Mouse (Mus musculus) liver, postnatal 0 days (tissue): Measurements from ENCODE around the gene Ppp1r35. TPM values are rescaled to one million over a fixed set of nuclear protein-coding genes. Genes with fewer than 3 reads are reported as not detected.
A peak's percentile ranks its signal among the peaks of the same experiment; 100 is the strongest.

Experiments used
- ATAC-seq: fragments of 200-750 bp; cut with Nextera tagmentation; 2 replicates; pipeline ENCODE4 v1.8.0; 2017; ENCODE audit warnings: mild to moderate bottlenecking, moderate library complexity
- DNase-seq: peaks from one replicate; pipeline ENCODE4 v3.0.0-alpha.2; 2016
- H3K27ac ChIP-seq: fragments of 300-500 bp; sonication (generic); 2 replicates; pipeline ENCODE4 v1.5.1; 2014; ENCODE audit warnings: antibody characterized with exemption, moderate library complexity, mild to moderate bottlenecking, low read depth
- H3K27me3 ChIP-seq: fragments of 300-500 bp; sonication (generic); 2 replicates; pipeline ENCODE4 v1.6.1; 2014; ENCODE audit warnings: low read length, control low read depth, mixed read lengths; ENCODE audit not compliant: insufficient read depth
- H3K36me3 ChIP-seq: fragments of 300-500 bp; sonication (generic); replicated peaks from 2 replicates; pipeline ENCODE4 v1.6.1; 2014; ENCODE audit warnings: mild to moderate bottlenecking, control low read depth, low read length, moderate library complexity, mixed read lengths; ENCODE audit not compliant: insufficient read depth
- H3K4me1 ChIP-seq: fragments of 300-500 bp; sonication (generic); 2 replicates; pipeline ENCODE4 v1.6.1; 2014; ENCODE audit warnings: antibody characterized with exemption, mild to moderate bottlenecking, control low read depth; ENCODE audit not compliant: insufficient read depth
- H3K4me2 ChIP-seq: fragments of 300-500 bp; sonication (generic); 2 replicates; pipeline ENCODE4 v1.6.1; 2014; ENCODE audit warnings: low read depth, mild to moderate bottlenecking, low read length, moderate library complexity, mixed read lengths
- H3K4me3 ChIP-seq: fragments of 300-500 bp; sonication (generic); 2 replicates; pipeline ENCODE4 v1.5.1; 2014; ENCODE audit warnings: low read depth, low read length
- H3K9ac ChIP-seq: fragments of 300-500 bp; sonication (generic); replicated peaks from 2 replicates; pipeline ENCODE4 v1.6.1; 2014; ENCODE audit warnings: mild to moderate bottlenecking, moderate library complexity
- H3K9me3 ChIP-seq: fragments of 300-500 bp; sonication (generic); 2 replicates; pipeline ENCODE4 v1.6.1; 2016; ENCODE audit warnings: mild to moderate bottlenecking, control low read depth, low read length, mixed read lengths
- CTCF ChIP-seq: sonication (generic); IDR thresholded peaks from 2 replicates; pipeline ENCODE4 v1.5.1; 2016; ENCODE audit warnings: antibody characterized with exemption, low read depth
- EP300 ChIP-seq: IDR thresholded peaks from 2 replicates; pipeline ENCODE4 v1.6.1; 2016; ENCODE audit warnings: antibody characterized with exemption, low read depth, mild to moderate bottlenecking
- WGBS: fragments of 180-500 bp; shearing (Covaris S2); extraction: QIAGEN DNeasy Blood & Tissue Kit; methylation state at CpG from one replicate; pipeline ENCODE4 v1.1.7; 2014; ENCODE audit not compliant: insufficient replicate concordance; 5-methylcytosine and 5-hydroxymethylcytosine counted together
- polyA plus RNA-seq: library from polyadenylated mRNA; unstranded; fragments of >200 nt; fragmentation: Nextera tagmentation; extraction: Ambion mirVana; gene quantifications from 2 replicates; pipeline ENCODE4 v1.2.1, GENCODE M21; 2015

Gene Ppp1r35
- polyA plus RNA-seq, 1 experiment from 2014 or later, result 13.4 TPM

DNA sequence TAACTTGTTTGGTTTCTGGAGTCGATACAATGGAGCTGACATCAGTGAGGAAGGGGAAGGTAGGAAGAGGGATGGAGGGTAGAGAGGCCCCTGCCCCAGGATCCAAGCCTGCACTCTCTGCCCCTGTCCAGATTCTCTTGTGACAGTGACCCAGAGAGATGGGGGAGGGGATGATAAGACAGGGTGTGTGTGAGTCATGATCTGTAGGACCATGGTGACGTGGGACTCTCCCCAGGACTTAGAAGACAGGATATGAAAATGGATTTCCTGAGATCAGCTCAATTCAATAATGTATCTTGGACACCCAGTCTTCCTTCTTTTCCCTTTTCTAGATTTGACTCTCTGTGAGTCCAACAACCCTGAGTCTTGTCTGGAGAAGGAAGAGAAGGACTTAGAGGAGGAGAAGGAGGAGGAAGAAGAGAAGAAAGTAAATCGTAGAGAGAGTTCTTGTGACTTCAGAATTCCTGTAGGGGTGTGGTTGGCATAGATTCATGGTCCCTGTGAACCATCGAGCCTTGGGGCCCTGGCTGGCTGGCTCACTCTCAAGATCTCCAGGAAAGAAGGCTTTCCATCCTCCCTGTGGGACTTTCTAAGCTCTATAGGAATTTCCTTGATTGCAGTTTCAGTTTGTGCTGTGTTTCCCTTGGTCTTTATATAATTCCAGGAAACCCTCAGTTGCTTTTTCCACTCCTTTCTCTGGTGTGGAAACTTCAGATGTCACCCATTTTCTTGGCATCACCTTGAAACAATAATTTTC, 39.0 kb downstream of the Ppp1r35 start:
- Histone ChIP-seq H3K27me3 (no peaks in the 10 kb centered on the region), H3K9ac (no peak overlapping the region), H3K9me3 (no peaks in the 10 kb centered on the region), H3K4me2 (no peak overlapping the region), H3K27ac (peak overlapping the region; percentile 34; the same call in 1 of the 2 replicates), H3K4me3 (no peak overlapping the region), H3K4me1 (no peaks in the 10 kb centered on the region), H3K36me3 (no peaks in the 10 kb centered on the region)
- 53% methylated on average over 4 of the region's 4 CpGs for WGBS
- ATAC-seq, result peak; percentile 48; the same call in 1 of the 2 replicates
- no peak for DNase-seq
- TF ChIP-seq EP300, result no peak
- no peak for TF ChIP-seq CTCF

DNA sequence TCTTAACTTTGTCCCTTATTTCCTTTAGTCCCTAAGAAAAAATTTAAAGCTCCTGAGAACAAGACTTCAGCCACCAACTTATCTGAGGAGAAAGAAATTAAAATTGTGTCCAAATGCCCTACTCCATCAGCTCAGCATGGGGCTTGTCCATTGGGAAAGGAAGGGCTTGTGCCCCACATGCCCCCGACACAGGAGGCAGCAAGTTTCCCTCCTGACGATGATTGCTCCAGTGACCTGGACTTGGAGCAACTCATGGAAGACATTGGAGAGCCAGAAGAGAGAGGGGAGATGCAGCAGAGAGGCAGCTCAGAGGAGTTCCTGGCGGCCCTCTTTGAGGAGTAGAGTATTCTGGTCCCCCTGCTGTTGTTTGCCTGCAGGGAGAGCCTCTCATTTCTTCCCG, 43.5 kb downstream of the Ppp1r35 start:
- Histone ChIP-seq H3K4me2 (no peak overlapping the region), H3K9me3 (no peaks in the 10 kb centered on the region), H3K9ac (no peak overlapping the region), H3K27me3 (no peaks in the 10 kb centered on the region), H3K4me1 (no peaks in the 10 kb centered on the region; the same call in none of the 2 replicates), H3K4me3 (no peak overlapping the region), H3K27ac (no peak overlapping the region), H3K36me3 (no peaks in the 10 kb centered on the region)
- no peak for ATAC-seq
- no peak for TF ChIP-seq EP300
- TF ChIP-seq CTCF, result no peak
- 72% methylated on average over 4 of the region's 4 CpGs for WGBS
- DNase-seq, result no peak

GRCm38 (mm10) chr5:137822602-137823001, 44.0 kb downstream of the Ppp1r35 start:
- Histone ChIP-seq H3K4me3 (no peak overlapping the region), H3K27me3 (no peaks in the 10 kb centered on the region), H3K27ac (no peak overlapping the region), H3K36me3 (no peaks in the 10 kb centered on the region), H3K4me1 (no peaks in the 10 kb centered on the region; the same call in none of the 2 replicates), H3K9ac (no peak overlapping the region), H3K4me2 (no peak overlapping the region), H3K9me3 (no peaks in the 10 kb centered on the region)
- 75% methylated on average over 1 of the region's 1 CpGs for WGBS
- DNase-seq (no peak), ATAC-seq (no peak)
- no peak for TF ChIP-seq EP300
- TF ChIP-seq CTCF, result no peak

- Histone ChIP-seq H3K27me3 (no peaks in the 10 kb centered on the region), H3K9me3 (no peaks in the 10 kb centered on the region), H3K36me3 (no peaks in the 10 kb centered on the region), H3K4me1 (no peaks in the 10 kb centered on the region; the same call in none of the 2 replicates), H3K4me2 (no peak overlapping the region), H3K27ac (no peak overlapping the region), H3K9ac (no peak overlapping the region), H3K4me3 (no peak overlapping the region)
- TF ChIP-seq EP300 (no peak), CTCF (no peak)
- ATAC-seq, result no peak
- WGBS, result 74% methylated on average over 6 of the region's 6 CpGs
- no peak for DNase-seq
These were observed 44.9 kb downstream of the Ppp1r35 start for GRCm38 (mm10) chr5:137823455-137824045.

- no peak for ATAC-seq
These were observed 46.4 kb downstream of the Ppp1r35 start for GRCm38 (mm10) chr5:137825030-137825429.

DNA sequence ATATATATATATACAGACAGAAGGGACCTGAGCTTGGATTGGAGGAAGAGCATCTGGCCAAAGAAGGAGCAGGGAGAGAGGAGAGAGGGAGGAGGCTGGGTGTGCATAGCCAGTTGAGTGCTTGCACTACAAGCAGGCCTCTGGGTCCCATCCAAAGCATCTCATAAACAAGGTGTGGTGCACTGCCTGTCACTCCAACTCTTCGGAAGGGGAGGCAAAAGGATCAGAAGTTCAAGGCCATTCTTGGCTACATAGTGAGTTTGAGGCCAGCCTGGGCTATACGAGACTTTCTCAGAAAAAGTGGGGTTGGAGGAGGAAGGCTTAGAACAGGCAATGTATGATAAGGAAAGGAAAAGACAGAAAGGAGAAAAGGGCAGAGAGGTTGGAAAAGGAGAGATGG, 47.3 kb downstream of the Ppp1r35 start:
- 77% methylated on average over 2 of the region's 2 CpGs for whole genome bisulfite sequencing
- no peak overlapping the region for H3K27ac ChIP-seq

More at GRCm38 (mm10) chr5:137825030-137825429, 46.4 kb downstream of the Ppp1r35 start:
- no peak overlapping the region for H3K4me3 ChIP-seq
- H3K9ac ChIP-seq, result no peak overlapping the region
- peak overlapping the region; percentile 22; the same call in 1 of the 2 replicates for H3K27ac ChIP-seq
- no peaks in the 10 kb centered on the region for H3K9me3 ChIP-seq
- no peaks in the 10 kb centered on the region for H3K36me3 ChIP-seq
- no peak for DNase-seq
- H3K4me2 ChIP-seq, result no peak overlapping the region
- H3K4me1 ChIP-seq, result no peaks in the 10 kb centered on the region; the same call in none of the 2 replicates
- 55% methylated on average over 3 of the region's 3 CpGs for WGBS
- no peaks in the 10 kb centered on the region for H3K27me3 ChIP-seq
- TF ChIP-seq CTCF (no peak), EP300 (no peak)

More for the DNA sequence above, 47.3 kb downstream of the Ppp1r35 start:
- Histone ChIP-seq H3K36me3 (no peaks in the 10 kb centered on the region), H3K27me3 (no peaks in the 10 kb centered on the region), H3K4me2 (no peak overlapping the region), H3K9me3 (no peaks in the 10 kb centered on the region), H3K4me3 (no peak overlapping the region), H3K4me1 (no peaks in the 10 kb centered on the region; the same call in none of the 2 replicates), H3K9ac (no peak overlapping the region)
- TF ChIP-seq EP300 (no peak), CTCF (no peak)
- ATAC-seq (no peak), DNase-seq (no peak)
